In the genomic region with DNA sequence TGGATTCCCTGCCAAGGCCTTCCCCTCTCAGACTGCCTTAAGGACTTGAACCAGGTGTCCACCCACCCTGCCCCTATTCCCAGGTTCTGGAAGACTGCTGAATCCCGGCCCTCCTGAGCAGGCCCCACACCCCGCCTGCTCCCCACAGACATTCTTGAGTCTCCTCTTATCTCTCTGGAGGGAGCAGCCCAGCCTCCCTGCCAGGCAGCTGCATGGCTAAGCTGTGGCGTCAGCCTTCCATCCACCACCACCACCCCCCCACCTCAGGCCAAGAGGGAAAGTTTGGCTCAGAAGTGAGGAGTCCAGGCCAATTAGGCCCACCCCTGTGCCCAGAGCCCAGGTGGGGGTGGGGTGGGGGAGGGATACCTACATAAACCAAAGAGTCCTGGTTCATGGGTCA, we compare ENCODE assay signal across 1 mouse cellular context.
TF ChIP-seq lines count a peak whose summit lies in the region.

No protein-coding gene starts in this region.

TF ChIP-seq in myocyte, 11 proteins besides CTCF, POLR2A, EP300 and RAD21:
- TF ChIP-seq TCF12 (IDR thresholded peaks at IDR 0.05; ENCODE audit: insufficient read depth, poor library complexity, severe bottlenecking), result no peak
- peak in 2 of 3 experiments; percentile 49 to 78 for TF ChIP-seq MYOG (IDR thresholded peaks at IDR 0.05; ENCODE audit: control insufficient read depth in 1 of 3, insufficient read depth in 1 of 3, insufficient read length in 2 of 3, low read depth in 2 of 3)
- TF ChIP-seq MYOD1 (IDR thresholded peaks at IDR 0.05; ENCODE audit: control insufficient read depth in 1 of 3, insufficient read length in 2 of 3, low read depth in 2 of 3), result peak in 2 of 3 experiments; percentile 4 to 62
